11 mouse cellular contexts compared by ENCODE assay signal in genomic region chr9:41578221-41579106, GRCm38 (mm10).
DNase-seq lines count a peak whose midpoint lies in the region; ATAC-seq and TF ChIP-seq lines count a peak whose summit lies in the region.
"Had no signal": no experiment of that assay in that cellular context is flagged by ENCODE, and none has a peak within 500 bp of the region (broad histone marks: within the 10 kb centered on the region; RNA-seq: fewer than 3 reads in every experiment).

No protein-coding gene starts in this region.

- H3K9ac ChIP-seq in midbrain, embryonic 11.5 days (ENCODE audit: low read length) = peak overlapping the region; percentile 85; the same call in 1 of the 2 replicates

- peaks cover 51% of the 10 kb centered on the region for H3K79me2 ChIP-seq in C2C12 (ENCODE audit: control insufficient read depth, insufficient read depth)

- no peaks in the 10 kb centered on the region for H3K27me3 ChIP-seq in C2C12 (ENCODE audit: control insufficient read depth, insufficient read depth, insufficient read length)
- no peaks in the 10 kb centered on the region for H3K27me3 ChIP-seq in embryonic facial prominence, embryonic 10.5 days (replicated peaks; ENCODE audit: low read depth, poor library complexity, severe bottlenecking)
- no peaks in the 10 kb centered on the region; the same call in 1 of the 2 replicates for H3K27me3 ChIP-seq in hindbrain, embryonic 10.5 days (ENCODE audit: insufficient read depth, poor library complexity, severe bottlenecking)
- H3K27me3 ChIP-seq in midbrain, embryonic 11.5 days (ENCODE audit: control insufficient read depth, insufficient read depth, low read length) = no peaks in the 10 kb centered on the region

- peak overlapping the region; percentile 53; the same call in 1 of the 2 replicates for H3K4me2 ChIP-seq in midbrain, embryonic 11.5 days

- peaks cover 34% of the 10 kb centered on the region for H3K79me3 ChIP-seq in C2C12 (ENCODE audit: low read depth)

- H3K27ac ChIP-seq in embryonic facial prominence, embryonic 10.5 days (replicated peaks) = peak overlapping the region; percentile 97
- H3K27ac ChIP-seq in hindbrain, embryonic 10.5 days = peak overlapping the region; percentile 94
- peak overlapping the region; percentile 90; the same call in 1 of the 2 replicates for H3K27ac ChIP-seq in midbrain, embryonic 11.5 days (ENCODE audit: low read depth, low read length)
- H3K27ac ChIP-seq: lung, embryonic 15.5 days had no signal

- no peaks in the 10 kb centered on the region for H3K9me3 ChIP-seq in embryonic facial prominence, embryonic 10.5 days
- H3K9me3 ChIP-seq in hindbrain, embryonic 10.5 days = no peaks in the 10 kb centered on the region
- H3K9me3 ChIP-seq in midbrain, embryonic 11.5 days (ENCODE audit: control insufficient read depth, low read length) = no peaks in the 10 kb centered on the region
- H3K9me3 ChIP-seq: lung, embryonic 15.5 days had no signal

- TF ChIP-seq CTCF in C2C12 (IDR thresholded peaks at IDR 0.05; ENCODE audit: control insufficient read depth, insufficient read depth, insufficient read length) = no peak

- peak overlapping the region; percentile 25 for H3ac ChIP-seq in C2C12 (ENCODE audit: control insufficient read depth, insufficient read length, low read depth)

- peaks cover 14% of the 10 kb centered on the region for H3K36me3 ChIP-seq in C2C12 (ENCODE audit: control insufficient read depth, insufficient read depth)
- H3K36me3 ChIP-seq in embryonic facial prominence, embryonic 10.5 days (replicated peaks) = no peaks in the 10 kb centered on the region
- H3K36me3 ChIP-seq in hindbrain, embryonic 10.5 days = no peaks in the 10 kb centered on the region
- no peaks in the 10 kb centered on the region for H3K36me3 ChIP-seq in midbrain, embryonic 11.5 days (ENCODE audit: control insufficient read depth, insufficient read depth, low read length)
- H3K36me3 ChIP-seq: lung, embryonic 15.5 days had no signal

- H3K4me1 ChIP-seq in embryonic facial prominence, embryonic 10.5 days = peaks cover 29% of the 10 kb centered on the region
- H3K4me1 ChIP-seq in hindbrain, embryonic 10.5 days (replicated peaks) = peaks cover 59% of the 10 kb centered on the region
- peaks cover 22% of the 10 kb centered on the region for H3K4me1 ChIP-seq in midbrain, embryonic 11.5 days (ENCODE audit: control insufficient read depth, insufficient read depth, low read length)

- ATAC-seq in midbrain, embryonic 11.5 days (ENCODE audit: low FRiP score) = no peak

- DNase-seq in embryonic facial prominence, embryonic 10.5 days (ENCODE audit: low spot score) = no peak
- DNase-seq in hindbrain, embryonic 10.5 days (ENCODE audit: low spot score) = no peak
- DNase-seq in midbrain, embryonic 11.5 days (ENCODE audit: low spot score, missing footprints) = peak; percentile 86
- DNase-seq in kidney, postnatal 10 days = no peak
- DNase-seq in adrenal gland, postnatal 14 days = no peak
- DNase-seq in lung, postnatal 14 days = no peak
- DNase-seq in adrenal gland, postnatal 4 days (ENCODE audit: low spot score in 2 of 2) = no peak
- DNase-seq: gastrocnemius, postnatal 10 days; thymus, adult 2 months had no signal

- H3K4me3 ChIP-seq in C2C12 (ENCODE audit: insufficient read depth, poor library complexity, severe bottlenecking) = no peak overlapping the region
- H3K4me3 ChIP-seq in embryonic facial prominence, embryonic 10.5 days = peak overlapping the region; percentile 79; the same call in 1 of the 2 replicates
- peak overlapping the region; percentile 73; the same call in 1 of the 2 replicates for H3K4me3 ChIP-seq in hindbrain, embryonic 10.5 days
- no peak overlapping the region; the same call in 1 of the 2 replicates for H3K4me3 ChIP-seq in midbrain, embryonic 11.5 days (ENCODE audit: low read depth, low read length)

- 66% methylated on average over 14 of the region's 14 CpGs for WGBS in embryonic facial prominence, embryonic 10.5 days
- WGBS in hindbrain, embryonic 10.5 days = 68% methylated on average over 14 of the region's 14 CpGs
- WGBS in midbrain, embryonic 11.5 days = 61% methylated on average over 14 of the region's 14 CpGs

TF ChIP-seq in C2C12, 6 proteins besides CTCF, POLR2A, EP300 and RAD21:
- TF ChIP-seq FOSL1 (IDR thresholded peaks at IDR 0.05; ENCODE audit: insufficient read depth, low read length, poor library complexity, severe bottlenecking) = no peak
- TF ChIP-seq MYOD1 (IDR thresholded peaks at IDR 0.05; ENCODE audit: control insufficient read depth, insufficient read length, low read depth) = no peak
- TF ChIP-seq MAX (IDR thresholded peaks at IDR 0.05) = no peak
- no peak for TF ChIP-seq USF1 (IDR thresholded peaks at IDR 0.05; ENCODE audit: low read depth)
- no peak for TF ChIP-seq MYOG (IDR thresholded peaks at IDR 0.05; ENCODE audit: control insufficient read depth, extremely low read depth, insufficient read length)
- no peak for TF ChIP-seq CEBPB (IDR thresholded peaks at IDR 0.05; ENCODE audit: low read depth)

Comparison
In these comparisons a context has a peak if more than half of its experiments do, and no peak if none do; other contexts are left out.
1. H3K4me3 ChIP-seq: peak in embryonic facial prominence, embryonic 10.5 days (single experiment) and hindbrain, embryonic 10.5 days (single experiment); none in C2C12 (single experiment) and midbrain, embryonic 11.5 days (single experiment).
2. Peak in every context shown above with its lines, with median percentiles within 50 percentile points of each other: H3K27ac ChIP-seq.